Mouse (Mus musculus) kidney, adult 9 months (tissue): Measurements from ENCODE around the gene Mrnip.

Experiments used
- DNase-seq: peaks from one replicate; pipeline ENCODE4 v3.0.0; 2022

The Mrnip gene

GRCm38 (mm10) chr11:50227736-50228135 is 53.5 kb downstream of the Mrnip start:
- peak; percentile 53 for DNase-seq

GRCm38 (mm10) chr11:50228772-50229171 is 54.5 kb downstream of the Mrnip start:
- DNase-seq = no peak

DNA sequence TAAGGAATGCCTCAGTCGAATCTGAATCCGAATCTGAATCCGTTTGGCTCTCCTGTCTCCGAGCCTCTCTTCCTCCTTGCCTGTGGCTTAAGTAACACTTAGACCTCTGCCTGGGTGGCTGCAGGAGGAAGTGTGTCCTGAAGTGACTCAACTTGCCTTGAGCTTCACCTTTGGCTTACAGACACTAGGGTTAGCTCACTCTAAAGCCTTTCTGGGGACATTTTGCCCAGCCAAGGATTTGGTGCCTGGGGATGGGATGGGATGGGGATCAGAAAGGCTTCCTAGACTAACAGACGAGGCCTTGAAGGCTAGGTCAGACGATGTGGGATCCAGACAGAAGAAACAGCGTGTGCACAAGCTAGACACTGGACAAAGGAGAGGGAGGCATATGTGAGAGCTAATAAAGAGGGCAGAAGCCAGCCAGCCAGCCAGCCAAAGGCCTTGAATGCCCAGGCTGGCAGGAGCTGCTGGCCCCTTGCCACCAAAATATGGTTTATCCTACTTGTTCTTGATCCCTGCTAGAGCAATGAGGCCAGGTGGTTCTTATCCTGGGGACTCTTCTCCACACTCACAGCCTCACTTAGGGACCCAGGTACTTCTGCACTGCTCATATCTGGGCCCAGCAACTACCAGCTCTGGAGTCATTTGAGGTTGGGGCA is 55.1 kb downstream of the Mrnip start:
- DNase-seq = peak; percentile 32

GRCm38 (mm10) chr11:50230481-50231304 is 56.4 kb downstream of the Mrnip start:
- peak; percentile 13 for DNase-seq

DNA sequence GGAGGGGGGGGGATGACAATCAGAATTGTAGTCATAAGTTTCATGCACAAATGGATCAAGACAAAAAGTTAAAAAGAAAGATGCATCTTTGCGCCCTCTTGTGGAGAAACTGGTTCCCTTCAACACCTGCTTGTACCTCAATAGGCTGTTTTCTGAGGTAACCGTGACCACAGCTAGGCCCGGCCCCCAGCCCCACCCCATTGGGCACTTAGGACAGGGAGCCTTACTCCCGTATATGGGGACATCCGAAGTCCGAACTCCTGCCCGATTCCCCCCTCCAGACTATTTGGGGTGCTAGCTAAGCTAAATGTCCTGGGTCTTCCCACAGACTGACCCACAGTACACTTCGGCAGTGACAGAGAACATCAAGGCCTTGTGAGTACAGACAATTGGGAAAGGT is 57.2 kb downstream of the Mrnip start:
- peak; percentile 83 for DNase-seq

GRCm38 (mm10) chr11:50233022-50233421 is 58.8 kb downstream of the Mrnip start:
- no peak for DNase-seq

GRCm38 (mm10) chr11:50233993-50234392 is 59.7 kb downstream of the Mrnip start:
- DNase-seq = no peak

GRCm38 (mm10) chr11:50234606-50235005 is 60.4 kb downstream of the Mrnip start:
- no peak for DNase-seq

DNA sequence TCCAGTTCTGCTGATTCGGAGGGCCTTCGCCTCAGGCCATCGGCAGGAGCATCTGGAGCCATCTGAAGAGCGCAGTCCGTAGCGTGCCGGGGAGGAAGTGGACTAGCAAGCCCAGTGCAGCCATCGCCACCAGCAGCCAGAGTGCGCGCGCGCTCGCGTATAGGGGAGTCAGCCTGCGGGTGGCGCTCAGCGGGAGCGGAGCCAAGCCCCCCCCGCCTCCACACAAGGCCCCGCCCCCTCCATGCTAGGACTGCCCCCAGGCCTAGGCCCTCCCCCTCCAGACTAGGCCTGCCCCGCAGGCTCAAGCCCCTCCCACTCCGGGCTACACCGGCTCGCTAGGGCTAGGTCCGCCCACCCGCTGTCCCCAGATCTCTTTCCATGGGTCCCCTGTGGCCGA is 62.3 kb downstream of the Mrnip start:
- DNase-seq = peak; percentile 92

- DNase-seq = peak; percentile 46
These were observed 62.9 kb downstream of the Mrnip start for GRCm38 (mm10) chr11:50236937-50237835.

- DNase-seq = no peak
These were observed 64.1 kb downstream of the Mrnip start, which contains the start of gene Ltc4s for GRCm38 (mm10) chr11:50238324-50238723. Ltc4s (minus strand) TSS chr11:50238616.

DNA sequence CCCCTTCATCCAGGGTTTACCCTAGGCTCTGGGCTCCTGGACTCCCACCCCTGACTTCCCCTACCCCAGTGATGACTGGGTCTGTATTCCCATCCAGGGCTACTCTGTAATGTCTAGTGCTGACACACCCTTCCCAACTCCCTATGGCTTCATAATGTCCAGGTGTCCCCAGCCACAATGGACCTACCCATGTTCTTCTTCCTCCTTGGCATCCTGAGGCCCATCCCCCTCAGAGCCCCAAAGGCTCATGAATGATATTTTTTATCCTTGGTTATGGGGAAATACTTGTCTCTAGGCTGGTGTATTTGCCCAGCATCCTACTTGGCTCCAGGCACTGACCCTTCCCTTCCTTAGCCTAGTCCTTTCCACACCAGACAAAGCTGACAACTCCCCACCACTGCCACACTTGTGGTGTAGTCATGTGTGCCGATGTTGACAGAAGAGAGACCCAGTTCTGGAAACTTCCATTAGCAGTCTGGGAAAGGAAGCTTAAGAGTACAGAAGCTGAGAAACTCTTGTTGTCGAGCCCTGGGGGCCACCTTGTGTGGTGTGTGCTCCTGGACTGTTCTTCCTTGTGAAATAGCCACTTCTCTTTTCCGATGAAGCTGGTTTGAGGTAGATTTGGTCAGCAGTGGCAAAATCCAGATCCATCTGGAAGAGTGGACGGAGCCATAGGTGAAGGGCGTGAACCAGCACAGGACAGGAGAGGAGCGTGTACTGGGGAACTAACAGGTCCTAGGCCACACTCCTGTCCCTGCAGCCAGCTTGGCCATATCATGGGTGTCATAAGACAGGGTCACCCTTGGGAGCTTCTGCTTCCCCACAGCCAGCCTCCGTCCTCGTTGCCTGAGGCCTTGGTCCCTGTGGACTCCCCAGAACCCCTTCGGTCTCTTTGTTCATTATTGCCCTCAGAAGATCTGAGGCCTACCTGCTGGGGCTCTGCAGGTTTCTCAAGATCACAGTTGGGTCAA is 64.9 kb downstream of the Mrnip start:
- DNase-seq = no peak

GRCm38 (mm10) chr11:50240235-50240911 is 66.1 kb downstream of the Mrnip start:
- peak; percentile 76 for DNase-seq

DNA sequence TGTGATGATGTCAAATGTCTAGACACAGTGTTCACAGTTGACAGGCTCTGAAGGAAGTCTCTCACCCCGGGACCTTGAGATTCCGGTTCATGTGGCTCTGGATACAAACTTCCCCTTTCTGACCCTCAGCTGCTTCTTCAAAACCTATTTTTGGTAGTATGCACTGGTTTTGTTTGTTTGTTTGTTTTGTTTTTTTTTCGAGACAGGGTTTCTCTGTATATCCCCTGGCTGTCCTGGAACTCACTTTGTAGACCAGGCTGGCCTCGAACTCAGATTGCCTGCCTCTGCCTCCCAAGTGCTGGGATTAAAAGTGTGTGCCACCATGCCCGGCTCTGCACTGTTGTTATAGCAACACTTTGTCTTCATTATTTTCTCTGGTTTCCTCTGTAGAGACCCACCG is 69.7 kb downstream of the Mrnip start:
- no peak for DNase-seq

GRCm38 (mm10) chr11:50245269-50245668 is 71.0 kb downstream of the Mrnip start:
- no peak for DNase-seq

GRCm38 (mm10) chr11:50248473-50249171 is 74.4 kb downstream of the Mrnip start:
- no peak for DNase-seq
